Mouse (Mus musculus) neural tube, embryonic 14.5 days (tissue): ENCODE data around the gene Bloc1s1. TPM values are rescaled to one million over a fixed set of nuclear protein-coding genes. Genes with fewer than 3 reads are reported as not detected.
A peak's percentile ranks its signal among the peaks of the same experiment; 100 is the strongest.

Source experiments
- ATAC-seq: fragments of 200-750 bp; cut with Nextera tagmentation; 2 replicates; pipeline ENCODE4 v1.8.0; 2017; ENCODE audit warnings: low read depth, mild to moderate bottlenecking, moderate TSS enrichment, moderate library complexity
- H3K27ac ChIP-seq: fragments of 300-500 bp; sonication (generic); 2 replicates; pipeline ENCODE4 v1.5.1; 2014; ENCODE audit warnings: low read depth, mild to moderate bottlenecking, control low read depth, low read length, moderate library complexity, mixed read lengths
- H3K27me3 ChIP-seq: fragments of 300-500 bp; sonication (generic); 2 replicates; pipeline ENCODE4 v1.6.1; 2014; ENCODE audit warnings: low read length; ENCODE audit not compliant: control insufficient read depth, insufficient read depth
- H3K36me3 ChIP-seq: fragments of 300-500 bp; sonication (generic); 2 replicates; pipeline ENCODE4 v1.6.1; 2014; ENCODE audit warnings: low read length, mixed read lengths; ENCODE audit not compliant: control insufficient read depth, insufficient read depth
- H3K4me1 ChIP-seq: fragments of 300-500 bp; sonication (generic); 2 replicates; pipeline ENCODE4 v1.6.1; 2014; ENCODE audit warnings: low read length; ENCODE audit not compliant: control insufficient read depth, insufficient read depth
- H3K4me2 ChIP-seq: fragments of 300-500 bp; sonication (generic); 2 replicates; pipeline ENCODE4 v1.6.1; 2014; ENCODE audit warnings: mild to moderate bottlenecking, low read depth, low read length, control low read depth
- H3K4me3 ChIP-seq: fragments of 300-500 bp; sonication (generic); 2 replicates; pipeline ENCODE4 v1.5.1; 2014; ENCODE audit warnings: low read depth, low read length, control low read depth, mixed read lengths
- H3K9ac ChIP-seq: fragments of 300-500 bp; sonication (generic); replicated peaks from 2 replicates; pipeline ENCODE4 v1.6.1; 2014; ENCODE audit warnings: low read depth, mild to moderate bottlenecking, control low read depth, low read length, mixed read lengths
- H3K9me3 ChIP-seq: fragments of 300-500 bp; sonication (generic); 2 replicates; pipeline ENCODE4 v1.6.1; 2016; ENCODE audit warnings: low read length; ENCODE audit not compliant: control insufficient read depth
- WGBS: fragments of 180-500 bp; shearing (Covaris S2); extraction: QIAGEN DNeasy Blood & Tissue Kit; methylation state at CpG from one replicate; pipeline ENCODE4 v1.1.7; 2014; 5-methylcytosine and 5-hydroxymethylcytosine counted together
- polyA plus RNA-seq: library from polyadenylated mRNA; unstranded; fragments of >200 nt; fragmentation: Nextera tagmentation; extraction: Ambion mirVana; gene quantifications from 2 replicates; pipeline ENCODE4 v1.2.1, GENCODE M21; 2014

Gene Bloc1s1
- polyA plus RNA-seq, 1 experiment from 2014 or later: 280 TPM

DNA sequence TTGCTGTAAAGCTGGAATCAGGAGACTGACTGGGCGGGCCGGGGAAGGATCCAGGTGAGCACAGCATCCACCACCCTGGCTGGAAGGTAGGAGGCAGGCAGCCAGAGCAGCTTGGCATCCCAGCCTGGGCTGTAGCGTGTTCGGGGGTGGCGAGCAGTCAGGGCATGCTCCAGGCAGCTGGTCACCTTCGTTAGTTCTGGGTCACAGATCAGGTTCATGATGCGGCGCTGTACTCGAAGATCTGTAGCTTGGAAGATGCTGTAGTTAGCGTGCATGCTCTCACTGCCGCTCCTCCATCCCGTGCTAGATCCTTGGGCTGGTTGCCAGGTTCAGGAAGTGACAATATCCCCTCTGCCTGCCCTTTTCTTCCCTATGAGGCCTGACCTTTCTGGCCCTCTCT lies 10.1 kb downstream of the Bloc1s1 start:
- H3K27me3 ChIP-seq: no peaks in the 10 kb centered on the region; the same call in 1 of the 2 replicates
- no peaks in the 10 kb centered on the region for H3K9me3 ChIP-seq
- 0 out of 2 replicates have a peak, but pooled peaks cover 3% of the 10 kb centered on the region for H3K4me1 ChIP-seq
- H3K4me2 ChIP-seq: no peak overlapping the region
- no peak overlapping the region for H3K4me3 ChIP-seq
- 77% methylated on average over 12 of the region's 12 CpGs for WGBS
- H3K36me3 ChIP-seq: no peaks in the 10 kb centered on the region
- H3K27ac ChIP-seq: no peak overlapping the region; the same call in 1 of the 2 replicates
- peak; percentile 15; the same call in 1 of the 2 replicates for ATAC-seq
- H3K9ac ChIP-seq: no peak overlapping the region

DNA sequence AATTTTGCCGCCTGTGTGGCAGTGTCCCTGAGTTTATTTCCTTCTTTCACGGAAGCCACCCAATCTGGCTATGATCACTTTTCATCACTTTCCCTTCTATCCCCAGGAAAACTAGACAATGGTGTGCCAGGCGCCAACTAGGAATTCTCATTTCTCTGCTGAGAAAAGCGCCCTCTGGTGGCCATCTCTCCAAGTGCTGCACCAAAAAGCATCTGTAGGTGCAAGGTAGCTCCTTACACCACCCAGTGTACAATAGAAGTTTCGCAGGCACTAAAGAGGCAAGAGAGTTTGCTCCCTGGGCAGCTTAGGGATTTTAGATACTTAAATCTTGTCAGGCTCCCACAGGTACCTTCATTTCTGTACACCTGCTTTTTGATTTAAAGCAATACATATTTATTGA lies 10.6 kb downstream of the Bloc1s1 start:
- Histone ChIP-seq H3K9ac (no peak overlapping the region), H3K27ac (no peak overlapping the region; the same call in 1 of the 2 replicates), H3K4me3 (no peak overlapping the region), H3K4me2 (no peak overlapping the region), H3K36me3 (no peaks in the 10 kb centered on the region), H3K27me3 (no peaks in the 10 kb centered on the region; the same call in 1 of the 2 replicates), H3K4me1 (no peaks in the 10 kb centered on the region), H3K9me3 (no peaks in the 10 kb centered on the region)
- WGBS: 10% methylated on average over 5 of the region's 5 CpGs
- ATAC-seq: peak; percentile 42

GRCm38 (mm10) chr10:128912791-128913190 lies 11.0 kb downstream of the Bloc1s1 start:
- WGBS: 85% methylated on average over 4 of the region's 4 CpGs
- no peak overlapping the region for H3K9ac ChIP-seq
- H3K4me3 ChIP-seq: no peak overlapping the region
- H3K4me2 ChIP-seq: no peak overlapping the region; the same call in 1 of the 2 replicates
- no peak for ATAC-seq
- no peaks in the 10 kb centered on the region for H3K4me1 ChIP-seq
- H3K27me3 ChIP-seq: no peaks in the 10 kb centered on the region; the same call in 1 of the 2 replicates
- no peaks in the 10 kb centered on the region for H3K36me3 ChIP-seq
- no peaks in the 10 kb centered on the region for H3K9me3 ChIP-seq
- H3K27ac ChIP-seq: no peak overlapping the region

GRCm38 (mm10) chr10:128912268-128912667 lies 11.6 kb downstream of the Bloc1s1 start:
- no peaks in the 10 kb centered on the region for H3K4me1 ChIP-seq
- H3K27ac ChIP-seq: no peak overlapping the region
- no peak for ATAC-seq
- H3K36me3 ChIP-seq: no peaks in the 10 kb centered on the region
- no peak overlapping the region for H3K9ac ChIP-seq
- no peak overlapping the region for H3K4me3 ChIP-seq
- no peaks in the 10 kb centered on the region; the same call in 1 of the 2 replicates for H3K27me3 ChIP-seq
- no peak overlapping the region for H3K4me2 ChIP-seq
- WGBS: 91% methylated on average over 3 of the region's 4 CpGs
- no peaks in the 10 kb centered on the region for H3K9me3 ChIP-seq

DNA sequence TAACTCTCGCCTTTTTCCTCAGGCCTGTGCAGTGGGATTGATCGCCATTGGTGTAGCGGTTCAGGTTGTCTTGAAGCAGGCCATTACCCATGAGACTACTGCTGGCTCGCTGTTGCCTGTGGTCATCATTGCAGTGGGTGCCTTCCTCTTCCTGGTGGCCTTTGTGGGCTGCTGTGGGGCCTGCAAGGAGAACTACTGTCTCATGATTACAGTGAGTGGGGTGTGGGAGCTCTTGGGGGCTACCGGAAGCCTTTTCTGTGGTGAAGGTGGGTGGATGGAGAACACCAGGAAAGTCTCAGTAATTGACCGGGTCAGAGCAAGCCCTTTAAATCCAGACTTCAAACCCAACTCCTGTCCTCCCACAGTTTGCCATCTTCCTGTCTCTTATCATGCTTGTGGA lies 12.4 kb downstream of the Bloc1s1 start:
- Histone ChIP-seq H3K36me3 (no peaks in the 10 kb centered on the region), H3K27me3 (no peaks in the 10 kb centered on the region; the same call in 1 of the 2 replicates), H3K9ac (no peak overlapping the region), H3K4me2 (no peak overlapping the region), H3K4me1 (no peaks in the 10 kb centered on the region), H3K4me3 (no peak overlapping the region), H3K27ac (no peak overlapping the region), H3K9me3 (no peaks in the 10 kb centered on the region)
- no peak for ATAC-seq
- WGBS: 92% methylated on average over 6 of the region's 6 CpGs

- H3K9ac ChIP-seq: peak overlapping the region; percentile 81
- H3K4me1 ChIP-seq: no peaks in the 10 kb centered on the region
- H3K4me3 ChIP-seq: peak overlapping the region; percentile 67
- no peaks in the 10 kb centered on the region; the same call in 1 of the 2 replicates for H3K27me3 ChIP-seq
- H3K4me2 ChIP-seq: peak overlapping the region; percentile 75
- 2% methylated on average over 57 of the region's 66 CpGs for WGBS
- no peaks in the 10 kb centered on the region for H3K36me3 ChIP-seq
- no peaks in the 10 kb centered on the region for H3K9me3 ChIP-seq
- ATAC-seq: peak; percentile 33
- peak overlapping the region; percentile 48; the same call in 1 of the 2 replicates for H3K27ac ChIP-seq
These were observed 13.6 kb downstream of the Bloc1s1 start for GRCm38 (mm10) chr10:128910066-128910841.

DNA sequence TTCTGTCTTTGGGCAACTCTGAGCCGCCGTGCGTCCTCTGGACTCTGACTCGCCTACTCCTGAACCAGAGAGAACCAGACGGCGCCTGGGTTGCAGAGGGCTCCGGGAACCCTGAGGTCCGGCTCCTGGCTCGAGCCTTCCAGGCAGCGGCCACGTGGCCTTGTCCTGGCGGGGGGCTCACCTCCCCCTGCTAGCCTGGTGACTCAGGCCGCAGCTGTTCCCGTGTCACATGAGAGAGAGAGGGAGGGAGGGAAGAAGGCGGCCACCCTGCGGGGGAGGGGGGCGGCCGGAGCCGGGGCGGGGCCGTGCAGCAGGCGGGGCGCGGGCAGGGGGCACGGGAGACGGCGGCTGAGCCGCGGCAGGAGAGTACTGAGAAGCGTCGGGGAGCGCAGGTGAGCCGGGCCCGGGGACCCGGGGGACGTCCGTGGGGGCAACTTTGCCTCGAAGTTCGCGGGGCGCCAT lies 14.2 kb downstream of the Bloc1s1 start:
- WGBS: under 1% methylated on average over 28 of the region's 41 CpGs

GRCm38 (mm10) chr10:128908778-128909448 lies 14.9 kb downstream of the Bloc1s1 start:
- H3K4me1 ChIP-seq: no peaks in the 10 kb centered on the region
- H3K27me3 ChIP-seq: no peaks in the 10 kb centered on the region; the same call in 1 of the 2 replicates
- WGBS: 60% methylated on average over 13 of the region's 13 CpGs
- no peak overlapping the region for H3K27ac ChIP-seq
- 0 out of 2 replicates have a peak overlapping the region, but pooled peaks have one; percentile 81 for H3K9ac ChIP-seq
- ATAC-seq: no peak
- no peaks in the 10 kb centered on the region for H3K36me3 ChIP-seq
- peak overlapping the region; percentile 75 for H3K4me2 ChIP-seq
- H3K9me3 ChIP-seq: no peaks in the 10 kb centered on the region
- peak overlapping the region; percentile 67 for H3K4me3 ChIP-seq

More for the DNA sequence above, 14.2 kb downstream of the Bloc1s1 start:
- no peaks in the 10 kb centered on the region for H3K36me3 ChIP-seq
- ATAC-seq: peak; percentile 56
- no peaks in the 10 kb centered on the region; the same call in 1 of the 2 replicates for H3K27me3 ChIP-seq
- no peaks in the 10 kb centered on the region for H3K4me1 ChIP-seq
- H3K4me2 ChIP-seq: peak overlapping the region; percentile 75
- H3K9me3 ChIP-seq: no peaks in the 10 kb centered on the region
- H3K4me3 ChIP-seq: peak overlapping the region; percentile 67
- peak overlapping the region; percentile 48; the same call in 1 of the 2 replicates for H3K27ac ChIP-seq
- H3K9ac ChIP-seq: peak overlapping the region; percentile 81
